Mouse (Mus musculus): Measurements from ENCODE around the gene Ptprs.

Gene Ptprs

DNA sequence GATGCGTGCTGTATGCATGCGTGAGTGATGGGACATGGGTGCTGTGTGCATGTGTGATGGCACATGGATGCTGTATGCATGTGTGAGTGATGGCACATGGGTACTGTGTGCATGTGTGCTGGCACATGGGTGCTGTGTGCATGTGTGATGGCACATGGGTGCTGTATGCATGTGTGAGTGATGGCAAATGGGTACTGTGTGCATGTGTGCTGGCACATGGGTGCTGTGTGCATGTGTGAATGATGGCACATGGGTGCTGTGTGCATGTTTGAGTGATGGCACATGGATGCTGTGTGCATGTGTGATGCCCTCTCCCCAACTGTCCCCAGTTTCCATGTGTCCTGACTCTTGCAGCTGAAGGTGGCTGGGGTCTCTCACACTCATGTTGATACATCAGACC is 56.3 kb downstream of the Ptprs start:
- DNase-seq, result no peak

DNA sequence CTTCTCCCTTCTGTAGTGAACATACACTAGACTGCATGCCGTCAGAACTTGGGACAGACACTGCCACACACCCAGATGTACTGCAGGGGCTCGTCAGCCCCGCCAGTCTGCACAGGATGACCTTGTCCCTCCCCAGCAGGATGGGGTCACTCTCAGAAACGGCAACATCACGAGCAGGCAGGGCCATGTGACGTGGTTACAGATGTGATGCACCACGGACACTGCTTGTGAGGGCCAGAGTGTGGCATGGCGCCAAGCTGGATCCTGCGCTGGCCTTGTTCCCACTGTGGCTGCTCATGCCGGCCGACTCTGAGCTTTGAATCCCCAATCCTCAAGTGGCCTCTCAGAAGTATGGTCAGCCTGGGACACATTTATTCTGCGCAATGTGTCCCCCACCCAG is 58.0 kb downstream of the Ptprs start:
- DNase-seq, result no peak

DNA sequence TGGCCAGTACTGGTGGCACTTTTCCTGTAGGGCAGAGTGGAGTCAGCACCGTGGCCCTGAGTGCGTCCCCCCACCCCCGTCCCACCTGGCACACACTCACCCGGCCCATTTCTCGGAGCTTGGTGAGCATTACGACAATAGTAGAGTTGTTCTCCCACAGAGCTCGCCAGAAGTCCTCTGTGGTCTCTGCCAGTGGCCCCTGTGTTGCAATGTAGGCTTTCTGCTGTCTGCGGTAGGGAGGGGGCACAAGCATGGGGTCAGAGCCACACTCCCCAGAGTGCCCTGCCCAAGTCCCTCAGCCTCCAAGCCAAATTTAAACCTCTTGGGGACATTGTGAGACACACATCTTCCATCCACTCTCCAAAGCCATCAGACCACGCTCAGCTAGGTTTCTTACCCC is 61.5 kb downstream of the Ptprs start:
- DNase-seq, result no peak

DNA sequence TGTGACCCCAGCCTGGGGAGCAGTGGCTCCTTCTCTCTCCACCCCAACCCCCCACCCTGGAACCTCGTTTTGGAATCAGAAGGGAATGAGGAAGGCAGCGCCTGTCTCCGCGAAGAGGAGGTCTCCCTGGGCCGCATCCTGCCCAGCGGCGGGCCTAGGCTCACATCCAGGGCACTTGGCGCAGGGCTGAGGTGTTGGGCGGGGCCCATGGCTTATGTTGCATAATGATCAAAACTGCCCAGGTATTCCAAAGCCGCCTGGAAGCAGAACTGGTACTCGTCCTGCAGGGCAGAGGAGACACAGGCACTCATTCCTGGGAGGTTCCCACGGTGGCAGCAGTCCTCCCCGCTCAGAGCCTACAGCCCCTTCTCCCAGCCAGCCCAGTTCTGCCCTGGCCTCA is 63.2 kb downstream of the Ptprs start:
- no peak for DNase-seq

DNA sequence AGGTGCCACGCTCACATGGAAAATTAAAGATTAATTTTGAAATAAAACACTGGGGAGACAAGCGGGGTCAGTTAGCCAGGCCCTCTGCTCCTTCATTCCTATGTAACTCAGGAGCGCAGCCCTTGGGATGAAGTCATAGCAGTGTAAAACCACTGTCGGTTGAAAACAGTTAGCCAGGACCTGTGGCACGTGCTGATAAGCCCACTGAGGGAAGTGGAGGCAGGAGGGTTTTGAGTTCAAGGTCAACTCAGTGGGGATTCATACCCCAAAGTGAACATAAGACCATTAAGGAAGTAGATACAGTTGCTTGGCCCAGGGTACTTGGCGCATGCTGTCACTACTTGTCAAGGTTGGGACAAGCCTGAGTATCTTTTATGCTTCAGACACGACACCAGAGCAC is 64.8 kb downstream of the Ptprs start:
- no peak for DNase-seq

DNA sequence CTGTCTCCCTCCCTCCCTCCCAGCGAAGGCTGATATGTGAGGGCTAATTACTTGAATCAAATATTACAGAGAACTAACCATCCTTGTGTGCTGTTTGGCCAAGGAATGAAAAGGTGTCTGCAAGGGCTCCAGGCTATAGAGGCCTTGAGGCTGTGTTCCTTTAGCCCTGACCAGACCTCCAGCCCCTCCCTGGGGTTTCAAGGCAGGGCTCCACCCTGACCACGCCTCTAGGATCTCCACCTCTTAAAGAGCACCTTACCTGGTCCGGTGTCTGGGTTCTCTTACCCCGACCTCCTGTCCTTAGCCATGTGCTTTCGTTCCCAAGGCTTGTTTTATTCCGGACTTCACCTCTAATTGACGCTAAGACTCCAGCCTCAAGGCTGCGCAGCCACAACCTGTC is 66.5 kb downstream of the Ptprs start:
- no peak for DNase-seq

DNA sequence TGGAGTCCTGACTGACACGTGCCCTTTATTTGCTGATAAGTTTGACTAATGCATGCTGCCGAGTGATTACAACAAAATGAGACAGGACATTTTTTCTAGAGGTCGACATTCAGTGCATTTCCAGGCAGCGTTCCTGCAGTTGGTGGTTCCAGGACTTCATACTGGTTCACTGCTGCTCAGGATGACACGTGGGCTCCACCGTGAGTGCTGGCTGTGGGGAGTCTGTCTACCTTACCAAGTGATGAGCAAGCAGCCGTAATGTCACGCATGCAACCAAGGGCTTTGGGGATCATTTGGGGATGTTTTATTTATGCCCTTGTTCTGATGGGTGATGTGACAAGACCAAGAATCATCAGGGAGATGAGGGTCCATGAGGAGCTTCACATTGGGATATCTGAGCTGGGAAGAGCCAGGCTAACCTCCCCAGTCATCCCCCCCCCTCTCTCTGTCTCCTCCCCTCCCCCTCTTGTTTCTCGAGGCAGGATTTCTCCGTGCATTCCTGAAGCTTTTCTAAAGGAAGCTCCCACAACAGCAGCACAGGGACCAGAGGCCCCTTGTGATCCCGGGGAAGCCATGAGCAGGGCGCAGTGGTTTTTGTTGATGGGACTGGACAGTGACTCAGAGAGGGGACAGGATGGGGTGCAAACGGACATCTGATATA is 67.2 kb downstream of the Ptprs start:
- DNase-seq, result no peak

DNA sequence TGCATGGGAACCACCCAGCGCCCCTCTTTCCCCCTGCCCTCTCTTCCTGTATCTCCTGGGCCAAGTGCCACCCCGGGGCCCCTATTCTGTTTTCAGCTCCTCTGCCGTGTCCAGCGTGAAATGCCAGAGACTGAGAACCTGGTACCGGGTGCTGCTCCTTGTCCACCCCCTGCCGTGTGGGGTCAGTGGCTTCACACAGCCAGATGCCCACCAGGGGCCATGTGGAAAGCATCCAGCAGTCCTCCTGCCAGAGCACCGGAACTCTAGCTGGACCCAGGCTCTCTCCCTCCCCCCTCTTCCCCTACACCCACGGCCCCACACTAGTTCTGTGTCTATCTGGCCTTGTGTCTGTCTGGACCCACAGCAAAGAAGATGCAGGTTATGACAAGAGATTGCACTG is 68.9 kb downstream of the Ptprs start:
- DNase-seq, result no peak

DNA sequence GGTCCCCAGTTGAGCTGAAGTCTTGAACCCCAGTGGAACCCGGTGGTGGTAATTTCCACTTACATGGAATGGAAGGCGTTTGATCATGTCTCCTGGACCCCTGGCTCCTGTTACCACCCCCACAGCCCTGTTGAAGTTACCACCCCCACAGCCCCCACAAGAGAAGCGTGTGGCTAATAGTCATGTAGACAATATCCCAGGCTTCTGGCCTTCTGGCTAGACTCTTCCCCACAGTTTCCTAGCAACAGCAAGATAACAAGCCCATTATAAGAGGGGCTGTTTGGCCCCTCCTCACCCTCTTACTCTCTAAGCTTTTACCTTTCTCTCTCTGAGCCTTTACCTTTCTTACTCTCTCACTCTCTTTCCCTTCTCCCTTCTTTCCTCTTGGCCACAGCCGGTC is 69.4 kb downstream of the Ptprs start:
- DNase-seq, result no peak

DNA sequence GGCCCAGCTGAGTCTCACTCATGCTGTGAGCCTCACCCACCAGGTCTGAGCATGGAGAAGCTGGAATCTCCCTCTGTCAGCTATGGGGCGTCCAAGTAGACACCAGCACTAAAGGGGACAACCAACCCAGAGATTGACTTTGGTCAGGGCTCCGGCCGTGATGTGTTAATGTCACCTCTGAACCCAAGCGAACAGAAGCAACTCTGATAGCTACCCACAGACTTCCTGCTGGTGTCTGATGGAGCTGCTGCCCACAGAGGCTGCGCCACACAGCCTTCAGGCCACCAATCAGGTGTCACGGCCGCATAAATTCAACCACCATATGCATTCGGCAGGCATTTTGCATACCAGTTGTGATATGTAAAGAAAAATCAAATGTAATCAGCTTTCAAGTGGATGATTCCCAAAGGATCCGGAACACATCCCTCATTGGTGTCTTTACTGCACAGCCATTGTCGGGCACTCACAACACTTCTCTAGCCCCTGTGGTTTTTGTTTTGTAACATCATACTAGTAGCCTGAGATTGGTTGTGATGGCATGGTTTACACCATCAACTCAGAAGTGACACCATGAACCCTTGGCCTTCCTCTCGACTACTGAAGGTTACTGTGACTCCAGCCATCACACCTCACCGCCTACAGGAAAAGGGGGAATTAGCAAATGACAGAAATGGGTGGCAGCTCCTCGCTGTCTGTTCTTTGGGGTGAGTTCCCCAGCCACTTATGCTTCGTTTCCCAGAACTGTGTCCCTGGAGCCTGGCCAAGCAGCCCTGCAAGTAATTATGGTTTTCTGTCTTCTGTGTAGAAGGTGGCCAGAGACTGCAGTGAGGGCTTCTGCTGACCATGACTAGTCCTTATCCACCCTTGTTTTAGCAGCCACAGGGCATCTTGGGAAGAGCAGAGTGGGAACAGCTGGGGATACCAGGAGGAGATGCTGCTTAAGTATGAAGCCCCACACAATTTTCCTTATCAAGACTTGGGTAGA is 70.1 kb downstream of the Ptprs start:
- DNase-seq, result no peak

DNA sequence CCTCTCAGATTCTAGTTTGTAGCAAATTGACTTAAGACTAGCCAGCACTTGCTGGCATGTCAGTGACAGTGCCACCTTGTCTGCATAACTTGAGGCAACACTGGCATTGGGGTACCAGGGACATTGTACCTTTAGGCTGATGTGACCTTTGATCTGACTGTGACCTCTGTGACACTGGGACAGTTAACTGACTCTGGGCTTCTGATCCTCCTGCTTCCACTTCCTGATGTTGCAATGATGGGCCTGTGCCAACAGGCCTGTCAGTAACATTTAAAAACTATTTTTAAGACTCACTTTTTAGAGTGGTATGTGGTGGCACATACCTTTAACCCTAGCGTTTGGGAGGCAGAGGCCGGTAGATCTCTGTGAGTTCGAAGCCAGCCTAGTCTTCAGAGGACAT is 70.9 kb downstream of the Ptprs start:
- no peak for DNase-seq

DNA sequence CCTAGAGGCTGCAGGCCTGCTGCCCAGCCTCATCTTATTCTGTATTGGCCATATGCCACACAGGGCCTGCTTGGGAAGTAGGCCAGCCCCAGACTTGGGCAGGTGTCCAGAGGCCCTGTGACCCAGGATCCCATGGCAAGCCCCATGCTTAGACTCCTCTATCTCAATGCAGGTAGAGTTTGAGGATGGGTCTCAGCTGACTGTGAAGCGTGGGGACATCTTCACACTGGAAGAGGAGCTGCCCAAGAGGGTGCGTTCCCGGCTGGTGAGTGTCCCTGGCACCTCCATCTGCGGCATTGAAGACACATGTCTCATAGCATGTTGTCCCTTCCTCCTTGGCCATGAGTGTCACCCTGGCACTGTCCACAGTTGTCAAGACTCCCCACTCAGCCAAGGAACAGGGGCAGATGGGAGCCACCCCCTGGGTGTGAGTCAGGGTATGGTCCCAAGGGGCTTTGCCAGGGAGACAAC is 75.2 kb downstream of the Ptprs start:
- peak; percentile 36 for DNase-seq

DNA sequence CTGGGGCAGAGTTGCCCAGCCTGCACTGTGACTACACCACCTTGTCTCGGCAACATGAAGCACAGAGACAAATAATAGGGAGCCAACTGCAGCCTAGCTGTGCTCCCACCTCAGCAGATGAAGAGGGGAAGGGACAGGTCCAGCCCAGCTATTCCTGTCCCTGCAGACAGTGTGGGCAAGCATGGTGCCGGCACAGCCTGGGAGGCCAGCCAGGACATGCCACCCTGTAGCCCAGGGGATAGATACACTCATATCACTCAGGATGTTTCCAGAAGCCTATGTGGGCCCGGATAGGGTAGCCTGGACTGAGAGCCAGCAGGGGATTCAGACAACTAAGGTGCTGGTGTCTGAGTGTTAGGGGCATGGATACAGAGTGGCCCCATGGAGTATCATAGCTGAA is 76.1 kb downstream of the Ptprs start:
- DNase-seq, result no peak

DNA sequence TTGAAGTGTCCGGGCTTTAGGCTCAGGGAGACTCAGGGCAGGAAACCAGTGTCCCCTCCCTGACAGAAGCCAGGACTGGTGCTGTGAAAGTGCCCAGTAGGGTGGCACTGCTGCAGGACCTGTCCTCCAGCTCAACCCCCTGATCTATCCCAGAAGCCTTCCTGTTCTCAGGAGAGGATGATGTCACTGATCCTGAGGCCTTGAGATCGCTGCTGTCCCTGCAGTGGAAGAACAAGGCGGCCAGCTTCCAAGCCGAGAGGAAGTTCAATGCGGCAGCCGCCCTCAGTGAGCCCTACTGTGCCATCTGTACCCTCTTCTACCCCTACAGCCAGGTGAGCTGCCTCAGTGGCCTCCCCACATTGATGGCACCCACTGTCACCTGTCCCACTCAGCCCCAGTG is 80.2 kb downstream of the Ptprs start:
- no peak for DNase-seq

DNA sequence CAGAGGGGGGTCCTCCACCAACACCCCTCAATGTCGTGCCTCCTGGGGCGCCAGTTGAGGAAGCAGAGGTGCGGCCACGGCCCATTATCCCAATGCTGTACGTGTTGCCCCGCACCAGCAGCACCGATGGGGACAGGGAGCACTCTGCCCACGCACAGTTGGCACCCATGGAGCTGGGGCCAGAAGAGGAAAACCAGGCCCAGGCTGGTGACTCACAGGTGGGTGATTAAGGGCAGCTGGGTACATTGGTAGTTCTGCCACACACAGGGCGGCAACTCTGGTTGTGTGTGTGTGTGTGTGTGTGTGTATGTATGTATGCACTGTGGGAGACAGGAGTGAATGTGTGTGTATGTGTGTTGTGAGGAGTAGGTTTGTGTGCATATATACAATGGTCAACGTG is 82.4 kb downstream of the Ptprs start:
- DNase-seq, result no peak

DNA sequence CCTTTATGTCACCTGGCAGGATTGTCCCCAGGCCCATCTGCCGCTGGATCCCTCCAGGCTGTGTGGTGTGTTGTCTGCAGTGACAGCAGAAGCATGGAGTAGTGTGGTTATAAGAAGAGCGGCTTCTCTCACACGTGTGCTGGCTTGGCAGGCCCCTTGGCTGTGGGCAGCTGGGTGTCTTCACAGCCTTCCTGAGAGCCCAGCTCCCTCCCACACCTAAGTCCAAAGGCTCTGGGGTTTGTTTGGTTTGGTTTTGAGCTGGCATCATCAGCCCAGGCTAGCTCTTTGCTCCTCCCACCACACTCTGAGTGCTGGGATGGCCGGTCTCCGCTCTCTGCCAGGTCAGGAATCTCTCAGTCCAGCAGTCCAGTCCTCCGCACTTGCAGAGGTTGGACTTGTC is 83.0 kb downstream of the Ptprs start:
- no peak for DNase-seq

DNA sequence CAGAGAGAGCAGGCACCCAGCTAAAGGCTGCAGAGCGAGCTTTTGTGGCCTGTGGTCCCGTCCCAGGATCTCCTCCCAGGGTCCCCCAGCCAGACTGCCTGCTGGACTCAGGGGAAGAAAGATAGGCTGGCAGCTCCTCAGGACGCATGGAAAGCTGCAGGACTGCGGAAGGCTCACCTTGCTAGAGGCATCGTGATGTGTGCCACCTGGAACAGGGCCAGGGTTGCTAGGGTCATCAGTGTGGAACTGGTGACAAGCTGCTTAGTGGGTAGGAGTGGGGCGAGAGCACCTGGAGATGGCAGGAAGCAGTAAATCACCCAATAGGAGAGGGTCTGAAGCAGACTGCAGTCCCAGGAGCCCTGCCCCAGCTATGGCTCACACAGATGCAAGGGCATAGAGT is 88.7 kb downstream of the Ptprs start:
- DNase-seq, result no peak

DNA sequence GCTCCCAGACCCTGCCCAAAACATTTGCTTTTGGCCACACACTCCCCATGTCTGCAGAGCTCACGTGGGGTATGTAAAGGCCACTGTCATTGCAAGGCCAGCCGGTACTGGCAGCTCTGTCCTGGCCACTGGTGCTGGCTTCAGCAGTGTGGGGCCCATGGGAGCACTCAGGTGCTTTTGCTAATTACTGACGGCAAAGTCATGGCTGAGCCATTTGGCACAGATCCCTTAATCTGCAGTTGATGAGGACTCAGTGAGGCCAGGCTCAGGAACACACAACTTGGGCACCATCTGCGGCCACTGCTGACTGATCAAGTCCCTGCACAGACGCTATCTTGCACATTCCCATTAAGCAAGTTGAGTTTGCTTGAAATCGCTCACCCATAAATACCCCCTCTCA is 91.4 kb downstream of the Ptprs start:
- DNase-seq, result peak; percentile 15

DNA sequence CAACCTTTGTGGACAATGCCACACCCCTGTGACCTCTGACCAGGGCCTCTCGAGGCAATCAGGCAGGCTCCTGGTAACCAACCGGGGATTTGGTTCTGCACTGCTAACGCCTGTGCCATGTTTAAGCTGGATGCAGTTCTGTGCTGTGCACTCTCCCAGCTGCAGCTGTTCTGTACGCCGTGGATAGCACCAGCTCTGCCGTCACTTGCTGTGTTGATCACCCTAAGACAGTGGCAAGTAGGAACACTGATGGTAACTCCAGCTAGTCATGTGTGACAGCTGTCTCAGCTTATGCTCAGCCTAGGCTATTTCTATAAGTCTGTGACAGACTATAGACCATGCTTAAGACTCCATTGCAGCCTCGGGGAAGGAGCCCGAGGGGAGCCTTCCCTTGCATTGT is 93.3 kb downstream of the Ptprs start:
- DNase-seq, result no peak

DNA sequence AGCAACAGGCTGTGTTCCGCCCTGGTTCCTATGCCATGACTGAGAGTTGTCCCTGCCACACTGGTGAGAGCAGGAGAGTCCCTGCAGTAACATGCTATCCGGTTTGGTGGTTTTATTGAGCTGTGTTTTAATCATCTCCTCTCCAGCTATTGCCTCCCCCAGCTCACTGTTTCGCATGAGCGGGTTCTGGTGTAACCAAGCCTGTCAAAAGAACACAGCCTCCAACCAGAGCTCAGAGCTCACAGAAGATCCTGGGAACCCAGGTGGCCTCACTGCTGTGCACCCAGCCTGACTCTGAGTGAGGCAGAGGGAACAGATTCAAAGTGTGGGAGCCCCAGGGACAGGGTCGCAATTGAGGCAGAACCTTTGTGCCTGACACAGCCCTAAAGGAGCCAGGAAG is 95.1 kb downstream of the Ptprs start:
- DNase-seq, result peak; percentile 22

DNA sequence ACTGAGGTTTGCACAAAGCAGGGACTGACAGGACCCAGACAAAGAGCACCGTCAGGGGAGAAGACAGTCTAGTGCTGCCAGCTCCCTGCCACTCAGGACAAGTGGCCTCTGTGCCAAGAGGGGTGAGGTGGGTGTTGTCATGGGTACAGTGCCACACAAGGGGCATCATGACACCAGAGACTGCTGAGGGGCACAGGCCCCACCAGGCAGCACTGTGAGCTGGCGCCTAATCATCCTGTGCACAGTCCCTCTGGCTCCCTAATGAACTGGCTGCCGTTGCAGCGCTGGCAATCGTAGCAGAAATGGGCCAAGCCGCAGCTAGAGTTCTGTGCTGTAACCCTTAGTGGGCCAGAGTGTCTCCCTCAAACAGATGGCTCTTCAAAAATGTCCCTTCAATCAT is 96.0 kb downstream of the Ptprs start:
- DNase-seq, result no peak

DNA sequence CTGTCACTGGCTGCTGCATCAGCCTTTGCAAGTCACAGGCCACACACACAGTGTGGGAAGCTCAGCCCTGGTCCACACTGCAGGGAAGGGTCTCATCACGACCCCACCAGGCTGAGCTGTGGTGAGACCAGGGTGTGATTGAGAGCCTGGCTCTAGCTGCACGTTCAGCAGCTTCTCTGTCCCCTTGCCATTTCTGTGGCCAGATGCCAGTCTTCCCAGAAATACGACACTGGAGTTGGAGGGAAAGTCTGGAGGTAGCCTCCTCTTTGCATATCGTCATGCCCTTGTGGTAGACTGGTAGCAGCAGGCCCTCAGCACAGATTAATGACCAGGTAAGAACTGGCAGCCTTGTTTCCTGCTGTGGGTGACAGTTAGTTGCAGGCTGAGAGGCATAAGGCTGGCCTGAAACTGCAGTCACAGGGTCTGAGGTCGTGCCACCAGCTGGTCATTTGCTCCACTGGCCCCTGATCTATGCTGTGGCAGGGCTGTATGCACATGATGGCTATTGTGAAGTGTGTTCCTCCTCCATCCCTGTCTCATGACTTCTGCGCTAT is 96.9 kb downstream of the Ptprs start:
- no peak for DNase-seq

DNA sequence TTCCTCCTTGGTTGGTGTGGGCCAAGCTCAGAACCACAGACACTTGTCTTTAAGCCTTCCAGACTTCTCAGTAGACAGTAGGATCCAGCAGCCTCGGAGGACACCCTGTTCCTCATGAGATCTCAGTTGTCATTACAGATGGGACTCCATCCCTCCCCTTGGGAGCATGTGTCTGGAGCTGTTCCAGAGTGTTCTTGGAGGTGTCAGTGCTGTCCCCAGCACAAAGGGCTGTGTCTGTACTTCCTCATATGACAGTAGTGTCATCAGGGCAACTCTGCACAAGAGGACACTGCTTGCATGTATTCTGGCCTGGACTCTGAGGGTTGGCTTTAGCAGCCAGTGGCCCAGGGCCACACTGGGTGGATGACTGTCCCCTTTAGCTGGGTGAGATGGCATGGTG is 101.4 kb downstream of the Ptprs start:
- DNase-seq, result no peak

Data from kidney, adult 18-20 months (tissue).